Mouse (Mus musculus): ENCODE results near the gene H2al1a.
"Not testable (repeated sequence)": the region's sequence is repeated elsewhere in the genome, so short reads cannot be mapped to it uniquely, and the experiment has no call there.

H2al1a gene

GRCm38 (mm10) chrX:11298957-11299356 is at the start of gene H2al1a:
Gene H2al1a (plus strand): TSS chrX:11299257.
- DNase-seq (ENCODE audit: low read depth): not testable (repeated sequence)

- DNase-seq (ENCODE audit: low read depth): no peak
Measured at GRCm38 (mm10) chrX:11250155-11250554, 48.9 kb upstream of the H2al1a start.

GRCm38 (mm10) chrX:11254062-11254461 is 45.0 kb upstream of the H2al1a start:
- no peak for DNase-seq (ENCODE audit: low read depth)

GRCm38 (mm10) chrX:11254521-11255207 is 44.4 kb upstream of the H2al1a start:
- no peak for DNase-seq (ENCODE audit: low read depth)

GRCm38 (mm10) chrX:11255564-11256360 is 43.3 kb upstream of the H2al1a start:
- no peak for DNase-seq (ENCODE audit: low read depth)

GRCm38 (mm10) chrX:11264918-11265317 is 34.1 kb upstream of the H2al1a start:
- DNase-seq (ENCODE audit: low read depth): no peak

- DNase-seq (ENCODE audit: low read depth): no peak
Measured at GRCm38 (mm10) chrX:11267791-11268190, 31.3 kb upstream of the H2al1a start.

- no peak for DNase-seq (ENCODE audit: low read depth)
Measured at GRCm38 (mm10) chrX:11269074-11269473, 30.0 kb upstream of the H2al1a start.

GRCm38 (mm10) chrX:11273190-11273589 is 25.9 kb upstream of the H2al1a start:
- no peak for DNase-seq (ENCODE audit: low read depth)

- DNase-seq (ENCODE audit: low read depth): no peak
Measured at GRCm38 (mm10) chrX:11277083-11277482, 22.0 kb upstream of the H2al1a start.

- DNase-seq (ENCODE audit: low read depth): no peak
Measured at GRCm38 (mm10) chrX:11280741-11281140, 18.3 kb upstream of the H2al1a start.

- DNase-seq (ENCODE audit: low read depth): no peak
Measured at GRCm38 (mm10) chrX:11288306-11288882, 10.7 kb upstream of the H2al1a start.

GRCm38 (mm10) chrX:11289244-11289643 is 9.8 kb upstream of the H2al1a start:
- DNase-seq (ENCODE audit: low read depth): no peak

GRCm38 (mm10) chrX:11302132-11302531 is 3.1 kb downstream of the H2al1a start, which contains the start of gene H2al1b:
Gene H2al1b (plus strand): TSS chrX:11302432.
- not testable (repeated sequence) for DNase-seq (ENCODE audit: low read depth)

- DNase-seq (ENCODE audit: low read depth): not testable (repeated sequence)
Measured at GRCm38 (mm10) chrX:11305355-11305754, 6.3 kb downstream of the H2al1a start, which contains the start of gene H2al1c. Gene H2al1c (plus strand): TSS chrX:11305655.

GRCm38 (mm10) chrX:11308524-11308923 is 9.5 kb downstream of the H2al1a start, which contains the start of gene H2al1d:
Gene H2al1d (plus strand): TSS chrX:11308824.
- DNase-seq (ENCODE audit: low read depth): not testable (repeated sequence)

- not testable (repeated sequence) for DNase-seq (ENCODE audit: low read depth)
Measured at GRCm38 (mm10) chrX:11311634-11312033, 12.6 kb downstream of the H2al1a start, which contains the start of gene H2al1e. Gene H2al1e (plus strand): TSS chrX:11311934.

GRCm38 (mm10) chrX:11314858-11315257 is 15.8 kb downstream of the H2al1a start, which contains the start of gene H2al1f:
Gene H2al1f (plus strand): TSS chrX:11315158.
- not testable (repeated sequence) for DNase-seq (ENCODE audit: low read depth)

- DNase-seq (ENCODE audit: low read depth): not testable (repeated sequence)
Measured at GRCm38 (mm10) chrX:11317956-11318355, 18.9 kb downstream of the H2al1a start, which contains the start of gene H2al1g. Gene H2al1g (plus strand): TSS chrX:11318256.

- DNase-seq (ENCODE audit: low read depth): not testable (repeated sequence)
Measured at GRCm38 (mm10) chrX:11321192-11321591, 22.1 kb downstream of the H2al1a start, which contains the start of gene H2al1h. Gene H2al1h (plus strand): TSS chrX:11321492.

- DNase-seq (ENCODE audit: low read depth): not testable (repeated sequence)
Measured at GRCm38 (mm10) chrX:11324359-11324758, 25.3 kb downstream of the H2al1a start, which contains the start of gene H2al1i. Gene H2al1i (plus strand): TSS chrX:11324659.

GRCm38 (mm10) chrX:11327522-11327921 is 28.5 kb downstream of the H2al1a start, which contains the start of gene H2al1j:
Gene H2al1j (plus strand): TSS chrX:11327822.
- DNase-seq (ENCODE audit: low read depth): not testable (repeated sequence)

Measured in c-Kit-positive CD71-positive TER-119-negative erythroid progenitor cells, embryonic 14.5 days (primary cell).